Mouse (Mus musculus): ENCODE results near the gene Mapkap1. TPM values are rescaled to one million over a fixed set of nuclear protein-coding genes. Genes with fewer than 3 reads are reported as not detected.

Mapkap1 gene
- total RNA-seq, 2 experiments from 2014 or later = 66.5 to 71.5 TPM

- no peak for DNase-seq (ENCODE audit: extremely low spot score in 1 of 2, low spot score in 1 of 2)
Observed at GRCm38 (mm10) chr2:34528491-34528890, 121.9 kb downstream of the Mapkap1 start.

- DNase-seq (ENCODE audit: extremely low spot score in 1 of 2, low spot score in 1 of 2) = peak in 1 of 2 experiments; percentile 39
Observed at GRCm38 (mm10) chr2:34530042-34530441, 123.5 kb downstream of the Mapkap1 start.

- DNase-seq (ENCODE audit: extremely low spot score in 1 of 2, low spot score in 1 of 2) = peak; percentile 32 to 38
Observed at GRCm38 (mm10) chr2:34531801-34532298, 125.3 kb downstream of the Mapkap1 start.

GRCm38 (mm10) chr2:34532394-34532793 is 125.8 kb downstream of the Mapkap1 start:
- no peak for DNase-seq (ENCODE audit: extremely low spot score in 1 of 2, low spot score in 1 of 2)

- no peak for DNase-seq (ENCODE audit: extremely low spot score in 1 of 2, low spot score in 1 of 2)
Observed at GRCm38 (mm10) chr2:34533281-34533680, 126.7 kb downstream of the Mapkap1 start.

GRCm38 (mm10) chr2:34534996-34535395 is 128.4 kb downstream of the Mapkap1 start:
- no peak for DNase-seq (ENCODE audit: extremely low spot score in 1 of 2, low spot score in 1 of 2)

GRCm38 (mm10) chr2:34537356-34537755 is 130.8 kb downstream of the Mapkap1 start:
- no peak for DNase-seq (ENCODE audit: extremely low spot score in 1 of 2, low spot score in 1 of 2)

GRCm38 (mm10) chr2:34543581-34543980 is 137.0 kb downstream of the Mapkap1 start:
- no peak for DNase-seq (ENCODE audit: extremely low spot score in 1 of 2, low spot score in 1 of 2)

GRCm38 (mm10) chr2:34544021-34544420 is 137.4 kb downstream of the Mapkap1 start:
- no peak for DNase-seq (ENCODE audit: extremely low spot score in 1 of 2, low spot score in 1 of 2)

GRCm38 (mm10) chr2:34544646-34545395 is 138.2 kb downstream of the Mapkap1 start:
- DNase-seq (ENCODE audit: extremely low spot score in 1 of 2, low spot score in 1 of 2) = no peak

GRCm38 (mm10) chr2:34546176-34546677 is 139.7 kb downstream of the Mapkap1 start:
- DNase-seq (ENCODE audit: extremely low spot score in 1 of 2, low spot score in 1 of 2) = peak in 1 of 2 experiments; percentile 19

GRCm38 (mm10) chr2:34547516-34547915 is 140.9 kb downstream of the Mapkap1 start:
- DNase-seq (ENCODE audit: extremely low spot score in 1 of 2, low spot score in 1 of 2) = no peak

GRCm38 (mm10) chr2:34548961-34549360 is 142.4 kb downstream of the Mapkap1 start:
- DNase-seq (ENCODE audit: extremely low spot score in 1 of 2, low spot score in 1 of 2) = no peak

GRCm38 (mm10) chr2:34549469-34549868 is 142.9 kb downstream of the Mapkap1 start:
- no peak for DNase-seq (ENCODE audit: extremely low spot score in 1 of 2, low spot score in 1 of 2)

- DNase-seq (ENCODE audit: extremely low spot score in 1 of 2, low spot score in 1 of 2) = no peak
Observed at GRCm38 (mm10) chr2:34552772-34553171, 146.2 kb downstream of the Mapkap1 start.

GRCm38 (mm10) chr2:34553580-34554231 is 147.1 kb downstream of the Mapkap1 start:
- no peak for DNase-seq (ENCODE audit: extremely low spot score in 1 of 2, low spot score in 1 of 2)

- DNase-seq (ENCODE audit: extremely low spot score in 1 of 2, low spot score in 1 of 2) = no peak
Observed at GRCm38 (mm10) chr2:34560146-34560545, 153.6 kb downstream of the Mapkap1 start.

- DNase-seq (ENCODE audit: extremely low spot score in 1 of 2, low spot score in 1 of 2) = peak in 1 of 2 experiments; percentile 14
Observed at GRCm38 (mm10) chr2:34563089-34563694, 156.6 kb downstream of the Mapkap1 start.

- DNase-seq (ENCODE audit: extremely low spot score in 1 of 2, low spot score in 1 of 2) = no peak
Observed at GRCm38 (mm10) chr2:34563865-34564264, 157.3 kb downstream of the Mapkap1 start.

- DNase-seq (ENCODE audit: extremely low spot score in 1 of 2, low spot score in 1 of 2) = no peak
Observed at GRCm38 (mm10) chr2:34566146-34566545, 159.6 kb downstream of the Mapkap1 start.

- DNase-seq (ENCODE audit: extremely low spot score in 1 of 2, low spot score in 1 of 2) = no peak
Observed at GRCm38 (mm10) chr2:34566601-34567000, 160.0 kb downstream of the Mapkap1 start.
